Mouse (Mus musculus) kidney, adult 9 months (tissue): Measurements from ENCODE around the gene Setd4.
"Not testable (repeated sequence)": the region's sequence is repeated elsewhere in the genome, so short reads cannot be mapped to it uniquely, and the experiment has no call there.

Experiments used
- DNase-seq: peaks from one replicate; pipeline ENCODE4 v3.0.0; 2022

The Setd4 gene

DNA sequence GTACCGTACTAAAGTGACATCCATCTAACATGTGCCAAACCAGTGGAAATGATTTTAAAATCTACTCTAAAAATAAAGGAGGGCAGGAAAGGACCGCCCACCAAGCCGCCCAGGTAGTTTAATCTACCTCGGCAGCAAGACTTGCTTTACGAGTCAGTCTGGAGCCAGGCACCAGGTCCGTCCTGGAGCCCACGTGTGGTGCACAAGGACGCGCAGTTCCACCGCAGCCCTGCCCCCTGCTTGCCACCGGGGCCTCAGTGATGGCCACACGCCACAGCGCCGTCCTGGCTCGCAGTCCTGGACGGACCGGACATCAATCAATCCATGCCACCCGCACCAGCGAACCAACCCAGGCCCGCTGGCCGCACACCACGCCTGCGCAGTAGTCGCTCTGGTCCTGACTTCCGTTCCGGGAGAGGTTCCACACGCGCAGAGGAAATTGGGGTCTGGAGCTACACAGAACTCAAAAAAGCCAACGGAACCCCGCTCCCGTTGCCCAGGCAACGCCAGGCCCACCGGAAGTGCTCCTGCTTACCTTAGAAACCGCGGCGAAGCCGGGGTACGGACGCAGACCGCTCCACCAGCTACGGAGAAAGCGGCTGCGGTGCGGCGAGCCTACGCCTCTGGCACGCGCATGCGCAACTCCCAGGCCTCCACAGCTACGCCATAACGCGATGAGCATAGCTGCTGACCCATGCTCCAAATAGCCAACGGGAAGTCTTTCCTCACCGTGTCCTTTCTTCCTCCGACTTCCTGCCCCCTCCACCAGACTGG, at the start of gene Setd4:
Gene Setd4 (minus strand): TSS at position 625 of the 774 bp plus-strand sequence.
- peak; percentile 96 for DNase-seq

DNA sequence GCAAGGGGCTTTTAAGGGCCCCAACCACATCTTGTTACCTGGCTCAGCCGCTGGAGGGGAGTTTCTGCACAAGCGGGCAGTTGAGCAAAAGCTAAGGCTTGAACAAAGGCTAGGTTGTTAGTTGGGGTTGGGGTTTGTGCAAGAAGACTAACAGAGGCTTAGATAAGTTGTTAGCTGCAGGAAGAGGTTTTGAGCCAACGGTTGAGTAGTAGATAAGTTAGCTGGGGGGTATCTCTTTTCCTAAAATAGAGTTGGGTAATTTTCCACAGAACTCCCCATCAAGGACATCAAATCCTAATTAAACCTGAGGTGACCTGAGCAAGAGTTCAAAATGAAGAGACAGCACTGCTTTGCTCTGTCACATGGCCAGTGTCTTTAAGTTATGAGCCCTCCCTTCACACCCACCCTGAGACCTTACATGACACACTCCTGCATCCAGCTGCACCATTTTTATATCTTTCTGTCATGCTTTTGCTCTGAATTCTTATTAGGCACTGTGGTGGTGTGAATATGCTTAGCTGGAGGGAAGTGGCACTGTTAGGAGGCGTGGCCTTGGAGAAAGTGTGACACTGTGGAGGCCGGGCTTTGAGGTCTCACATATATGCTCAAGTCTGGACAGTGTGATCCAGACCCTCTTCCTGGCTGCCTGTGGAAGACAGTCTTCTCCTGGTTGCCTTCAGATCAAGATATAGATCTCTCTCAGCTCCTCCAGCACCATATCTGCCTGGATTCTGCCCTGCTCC, 44.7 kb upstream of the Setd4 start:
- no peak for DNase-seq

DNA sequence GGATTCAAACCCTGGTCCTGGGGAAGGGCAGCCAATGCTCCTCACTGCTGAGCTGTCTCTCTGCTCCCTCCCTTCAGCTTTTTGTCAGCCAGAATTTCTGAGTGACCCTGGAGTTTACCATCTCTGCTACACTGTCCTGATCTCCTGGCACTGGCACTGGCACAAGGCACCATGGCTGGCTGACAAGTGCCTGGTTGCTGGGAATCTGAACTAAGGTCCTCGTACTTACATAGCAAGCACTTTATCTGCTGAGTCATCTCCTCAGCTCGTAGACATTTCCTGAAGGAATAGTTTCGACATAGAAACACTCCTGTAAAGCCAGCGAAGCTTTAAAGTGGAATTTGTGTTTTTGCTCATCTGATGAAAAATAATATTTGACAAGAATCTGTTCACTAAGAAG, 40.1 kb upstream of the Setd4 start:
- no peak for DNase-seq

- no peak for DNase-seq
Measured at GRCm38 (mm10) chr16:93627761-93628400, 24.0 kb upstream of the Setd4 start, which contains the start of gene Gm5678. TSS of gene Gm5678 (plus strand) at chr16:93628097.

DNA sequence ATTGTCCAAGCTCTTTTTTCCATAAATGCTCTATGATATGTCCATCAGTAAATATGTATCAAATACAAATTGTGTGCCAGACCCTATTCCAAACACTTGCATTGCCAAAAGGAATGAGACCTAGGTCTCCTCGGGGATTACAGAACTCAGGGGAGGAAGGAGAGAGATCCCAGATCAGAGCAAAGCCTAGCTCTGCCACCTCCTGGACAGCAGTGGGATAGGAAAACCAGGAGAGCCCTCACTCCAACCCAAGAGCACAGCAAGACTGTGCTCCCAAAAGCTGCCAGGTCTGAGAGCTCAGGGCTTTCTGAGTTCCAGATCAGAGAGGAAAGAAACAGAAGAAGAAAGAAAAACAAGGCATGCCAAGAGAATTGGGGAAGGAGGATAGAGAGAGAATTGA, 22.9 kb upstream of the Setd4 start:
- peak; percentile 36 for DNase-seq

- DNase-seq: no peak
Measured at GRCm38 (mm10) chr16:93624671-93625070, 20.8 kb upstream of the Setd4 start.

DNA sequence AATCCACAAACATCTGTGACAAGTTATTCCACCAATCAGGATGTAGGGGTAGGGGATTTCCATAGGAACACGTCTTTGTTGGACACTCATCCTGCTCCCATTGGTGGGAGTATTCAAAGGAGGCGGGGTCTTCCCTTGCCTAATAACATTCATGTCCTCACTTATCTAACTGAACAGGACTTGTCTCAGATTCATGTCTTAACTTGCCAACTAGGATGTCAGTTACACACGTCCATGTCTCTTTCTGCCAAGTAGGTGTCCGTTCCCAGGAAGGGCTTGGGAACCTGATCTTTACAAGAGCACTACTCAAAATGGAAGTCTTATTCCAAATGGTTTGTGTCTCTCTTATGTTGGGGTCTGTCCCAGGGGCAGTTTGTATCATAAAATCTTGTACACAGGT, 19.9 kb upstream of the Setd4 start:
- DNase-seq: not testable (repeated sequence)

- DNase-seq: peak; percentile 74
Measured at GRCm38 (mm10) chr16:93615118-93615870, 11.4 kb upstream of the Setd4 start.

GRCm38 (mm10) chr16:93610961-93611360, 7.1 kb upstream of the Setd4 start:
- peak; percentile 53 for DNase-seq

GRCm38 (mm10) chr16:93609796-93610195, 5.9 kb upstream of the Setd4 start:
- no peak for DNase-seq

GRCm38 (mm10) chr16:93608731-93609130, 4.9 kb upstream of the Setd4 start:
- DNase-seq: no peak

DNA sequence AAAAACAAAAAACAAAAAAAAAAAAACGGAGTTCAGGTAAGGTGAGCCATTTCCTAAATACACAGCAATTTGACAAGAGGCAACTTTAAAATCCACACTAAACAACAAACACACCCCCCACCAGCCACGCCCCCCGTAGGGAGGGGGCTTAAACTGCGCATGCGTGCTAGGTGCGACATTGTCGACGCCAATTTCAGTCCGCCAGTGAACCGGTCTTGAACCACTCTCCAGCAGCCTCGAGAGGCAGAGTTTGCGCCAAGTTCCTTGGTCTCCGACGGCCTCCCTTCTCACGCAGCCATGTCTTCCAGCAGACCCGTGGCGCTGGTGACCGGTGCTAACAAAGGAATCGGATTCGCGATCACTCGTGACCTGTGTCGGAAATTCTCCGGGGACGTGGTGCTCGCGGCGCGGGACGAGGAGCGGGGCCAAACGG, 3.8 kb upstream of the Setd4 start:
- DNase-seq: peak; percentile 87

DNA sequence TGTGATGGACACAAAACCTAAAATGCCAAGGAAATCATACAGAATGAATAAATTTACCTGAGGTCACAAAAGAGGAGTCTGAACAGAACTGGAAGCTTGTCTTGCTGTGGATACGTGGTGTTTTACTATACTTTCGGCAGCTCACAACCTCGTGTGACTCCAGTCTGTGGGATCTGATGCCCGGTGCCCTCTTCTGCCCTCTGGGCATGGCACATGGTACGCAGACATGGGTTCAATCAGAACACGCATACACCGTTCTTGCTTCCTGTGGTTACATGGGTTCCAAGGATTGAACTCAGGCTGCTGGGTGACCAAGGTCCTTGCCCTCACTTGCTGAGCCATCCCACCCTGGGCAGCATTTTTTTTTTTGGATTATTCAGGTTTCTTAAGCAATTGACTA, 2.3 kb upstream of the Setd4 start:
- DNase-seq: no peak

- no peak for DNase-seq
Measured at GRCm38 (mm10) chr16:93605553-93605952, 1.7 kb upstream of the Setd4 start, which contains the start of gene Cbr1. TSS of gene Cbr1 (plus strand) at chr16:93605853.

GRCm38 (mm10) chr16:93604481-93604969, 662 bp upstream of the Setd4 start:
- DNase-seq: peak; percentile 27

DNA sequence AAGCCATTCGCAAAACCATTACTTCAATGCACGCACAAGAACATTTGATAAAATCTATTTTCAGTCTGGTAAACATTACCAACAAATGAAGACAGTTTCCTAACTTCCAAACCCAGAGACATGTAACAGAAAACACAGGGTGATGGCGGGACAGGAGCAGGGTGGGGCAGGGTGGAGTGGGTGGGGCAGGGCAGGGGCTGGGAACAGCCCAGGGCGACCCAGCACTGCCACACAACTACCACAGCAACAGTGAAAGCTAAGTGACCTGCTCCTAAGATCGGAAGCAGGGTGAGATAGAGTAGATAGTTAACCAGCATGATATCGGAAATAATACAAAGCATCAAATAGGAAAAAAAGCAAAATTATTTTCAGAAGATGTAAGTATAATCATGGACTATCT, 4.4 kb downstream of the Setd4 start:
- DNase-seq: no peak

- no peak for DNase-seq
Measured at GRCm38 (mm10) chr16:93597551-93597950, 6.3 kb downstream of the Setd4 start.

- DNase-seq: no peak
Measured at GRCm38 (mm10) chr16:93596807-93597206, 7.1 kb downstream of the Setd4 start.

GRCm38 (mm10) chr16:93595766-93596165, 8.1 kb downstream of the Setd4 start:
- no peak for DNase-seq

DNA sequence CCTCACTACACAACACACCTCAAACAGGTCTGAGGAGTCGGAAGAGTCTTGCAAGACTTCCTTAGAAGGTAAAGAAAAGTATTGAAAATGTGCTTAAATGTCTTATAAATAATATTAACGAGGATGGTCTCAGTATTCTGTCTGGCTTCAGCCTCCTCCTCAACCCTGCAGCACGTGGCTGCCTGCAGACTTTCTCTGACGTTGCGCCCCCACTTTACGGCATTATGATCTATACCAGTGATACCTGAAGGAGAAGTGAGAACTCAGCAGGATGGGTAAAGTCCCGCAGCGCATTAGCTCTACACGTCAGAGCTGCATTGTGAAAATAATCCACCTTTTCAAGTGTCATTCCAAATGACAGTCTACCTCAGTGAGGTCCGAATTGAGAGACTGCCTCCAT, 9.4 kb downstream of the Setd4 start:
- no peak for DNase-seq

DNA sequence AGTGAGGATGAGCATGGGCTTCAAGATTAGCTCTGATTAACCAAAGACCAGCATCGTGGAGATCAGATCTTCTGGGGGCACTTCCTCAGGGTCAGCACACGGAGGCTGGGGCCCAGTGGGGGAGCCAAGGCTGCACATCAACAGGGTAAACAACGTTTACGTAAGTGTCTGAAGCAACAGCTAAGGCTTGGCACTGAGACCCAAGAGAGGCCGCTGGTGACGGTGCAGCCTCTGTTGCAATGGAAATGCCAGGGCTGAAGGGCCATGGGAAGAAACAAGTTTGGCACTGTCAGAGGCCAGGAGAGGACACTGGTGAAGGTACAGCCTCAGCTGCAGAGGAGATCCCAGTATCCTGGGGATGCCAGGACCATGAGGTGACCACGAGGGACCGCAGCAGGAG, 10.5 kb downstream of the Setd4 start:
- no peak for DNase-seq

GRCm38 (mm10) chr16:93592711-93593110, 11.2 kb downstream of the Setd4 start:
- no peak for DNase-seq
